Mouse (Mus musculus) myocyte (in vitro differentiated cells): ENCODE results near the gene Polr2b.

Experiments used
- CEBPB ChIP-seq: IDR thresholded peaks from 2 replicates; pipeline ENCODE4 v1.6.1; 2011; ENCODE audit warnings: mild to moderate bottlenecking, moderate library complexity; ENCODE audit not compliant: poor library complexity, insufficient read depth, severe bottlenecking
- E2F4 ChIP-seq: IDR thresholded peaks from one replicate; pipeline ENCODE4 v1.6.1; 2011; ENCODE audit warnings: mild to moderate bottlenecking, control low read depth, moderate library complexity; ENCODE audit not compliant: insufficient read depth
- MAX ChIP-seq: IDR thresholded peaks from one replicate; pipeline ENCODE4 v1.6.1; 2011; ENCODE audit warnings: low read depth, mild to moderate bottlenecking, control low read depth
- MYOD1 ChIP-seq, 3 experiments: IDR thresholded peaks; one replicate each; pipeline ENCODE4 v1.6.1; 2011; ENCODE audit warnings: control low read depth in 2 of 3, low read depth in 2 of 3, mild to moderate bottlenecking in 2 of 3, moderate library complexity in 1 of 3; ENCODE audit not compliant: insufficient read length in 2 of 3, control insufficient read depth in 1 of 3
- MYOG ChIP-seq, 3 experiments: IDR thresholded peaks; one replicate each; pipeline ENCODE4 v1.6.1; 2011; ENCODE audit warnings: control low read depth in 2 of 3, low read depth in 2 of 3, mild to moderate bottlenecking in 2 of 3; ENCODE audit not compliant: insufficient read length in 2 of 3, control insufficient read depth in 1 of 3, insufficient read depth in 1 of 3
- POLR2A ChIP-seq: IDR thresholded peaks from one replicate; pipeline ENCODE4 v1.6.1; 2011; ENCODE audit warnings: low read depth, mild to moderate bottlenecking, control low read depth, moderate library complexity; ENCODE audit not compliant: insufficient read length
- POLR2AphosphoS2 ChIP-seq: IDR thresholded peaks from one replicate; pipeline ENCODE4 v1.6.1; 2011; ENCODE audit warnings: low read depth, control low read depth; ENCODE audit not compliant: insufficient read length
- USF1 ChIP-seq: IDR thresholded peaks from one replicate; pipeline ENCODE4 v1.6.1; 2011; ENCODE audit warnings: low read depth, mild to moderate bottlenecking, control low read depth, moderate library complexity

DNA sequence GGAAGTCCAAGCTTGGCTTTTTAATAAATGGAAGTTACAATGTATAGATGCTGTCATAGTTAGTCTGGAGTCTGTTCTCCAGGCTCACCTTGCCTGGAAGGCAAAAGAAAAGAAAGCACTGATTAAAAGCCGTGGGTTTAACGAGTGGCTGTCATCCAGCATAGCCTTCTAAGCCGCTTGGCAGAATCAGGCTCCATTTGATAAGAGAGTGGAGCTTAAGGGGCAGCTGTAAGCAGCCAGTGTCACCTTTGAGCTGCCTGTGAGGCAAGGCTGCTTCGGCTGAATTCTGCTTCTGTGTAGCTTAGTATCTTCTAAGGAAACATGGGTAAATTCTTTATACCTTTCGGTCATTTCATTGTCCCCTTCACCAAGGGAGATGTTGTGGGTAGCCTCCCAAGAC, 23.0 kb upstream of the Polr2b start:
- TF ChIP-seq POLR2A (no peak), MAX (no peak), USF1 (no peak), CEBPB (no peak), MYOD1 (IDR thresholded peaks at IDR 0.05; ENCODE audit: control insufficient read depth in 1 of 3, insufficient read length in 2 of 3, low read depth in 2 of 3) (no peak), POLR2AphosphoS2 (no peak), E2F4 (no peak), MYOG (IDR thresholded peaks at IDR 0.05; ENCODE audit: control insufficient read depth in 1 of 3, insufficient read depth in 1 of 3, insufficient read length in 2 of 3, low read depth in 2 of 3) (no peak)
